Mouse (Mus musculus): ENCODE data around the gene Gfpt2.

DNA sequence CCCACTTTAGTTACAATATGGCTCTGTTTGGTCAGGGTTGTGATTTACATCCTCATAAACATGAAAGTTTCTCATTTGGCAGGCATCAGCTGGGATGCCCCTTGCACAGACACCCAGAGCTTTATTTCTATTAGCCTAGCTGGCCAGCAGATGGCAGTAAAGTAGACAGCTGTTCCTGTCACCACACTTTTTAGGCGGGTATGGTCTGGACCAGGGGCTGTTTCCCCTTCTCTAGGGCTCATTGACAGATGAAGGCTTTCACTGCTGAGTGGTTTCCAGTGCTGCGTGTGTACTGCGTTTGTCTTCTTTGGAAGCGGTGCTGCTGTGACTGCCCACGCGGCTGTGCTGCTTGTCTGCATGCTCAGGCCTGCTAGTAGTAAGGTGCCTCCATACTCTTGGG is 77.9 kb downstream of the Gfpt2 start:
- TF ChIP-seq CTCF (IDR thresholded peaks at IDR 0.05; ENCODE audit: borderline replicate concordance, control insufficient read depth, extremely low read depth, insufficient read depth, low read length, poor library complexity): 0 out of 2 replicates have a peak, but pooled peaks have one; percentile 28
- no peak for TF ChIP-seq POLR2A (IDR thresholded peaks at IDR 0.05; ENCODE audit: control insufficient read depth, extremely low read depth, insufficient read depth, low read length, poor library complexity)
